Mouse (Mus musculus) left cerebral cortex, adult 2 months (tissue): ENCODE results near the gene Scin. TPM values are rescaled to one million over a fixed set of nuclear protein-coding genes. Genes with fewer than 3 reads are reported as not detected.

Source experiments
- DNase-seq, 2 experiments: peaks; one replicate each; pipeline ENCODE4 v3.0.0; 2021 to 2022; ENCODE audit warnings: low spot score in 2 of 2, mixed read lengths in 1 of 2; ENCODE audit errors: extremely low spot score in 1 of 2
- H3K27ac ChIP-seq: fragments of 200-600 bp; 2 replicates; pipeline ENCODE4 v1.8.1; 2022
- H3K4me3 ChIP-seq: fragments of 200-600 bp; 2 replicates; pipeline ENCODE4 v1.8.1; 2022
- CTCF ChIP-seq: fragments of 200-600 bp; IDR thresholded peaks from 2 replicates; pipeline ENCODE4 v1.8.1; 2022; ENCODE audit warnings: antibody characterized with exemption, mild to moderate bottlenecking, moderate library complexity
- intact Hi-C: fragments of 180-260 bp; cut with DNase I; formaldehyde crosslinking; loops from one replicate; pipeline ENCODE4 v1.15.1; 2025
- total RNA-seq, 2 experiments: library from RNA; stranded (reverse); gene quantifications; 2 replicates each; pipeline ENCODE4 v1.2.3; 2021

The Scin gene
- total RNA-seq, 2 experiments from 2014 or later: not detected

DNA sequence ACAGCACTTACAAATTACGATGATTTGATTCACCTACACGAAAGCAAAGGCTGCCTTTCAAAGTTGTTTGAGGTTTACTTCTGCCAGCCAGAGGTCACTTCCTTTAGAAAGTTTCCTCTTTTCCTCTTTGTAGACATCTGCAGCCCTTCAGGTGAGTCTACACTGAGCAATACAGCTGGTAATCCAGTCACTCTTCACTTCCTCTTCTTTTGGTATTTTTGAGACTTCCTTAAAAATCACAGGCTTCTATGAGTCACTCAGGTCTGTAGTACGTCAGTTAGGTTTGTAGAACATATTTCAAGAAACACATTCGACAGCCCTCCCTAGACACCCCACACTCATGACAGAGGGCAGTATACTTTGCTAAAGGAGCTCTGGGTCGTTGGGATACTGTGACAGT, 6.7 kb upstream of the Scin start:
- TF ChIP-seq CTCF: no peak

DNA sequence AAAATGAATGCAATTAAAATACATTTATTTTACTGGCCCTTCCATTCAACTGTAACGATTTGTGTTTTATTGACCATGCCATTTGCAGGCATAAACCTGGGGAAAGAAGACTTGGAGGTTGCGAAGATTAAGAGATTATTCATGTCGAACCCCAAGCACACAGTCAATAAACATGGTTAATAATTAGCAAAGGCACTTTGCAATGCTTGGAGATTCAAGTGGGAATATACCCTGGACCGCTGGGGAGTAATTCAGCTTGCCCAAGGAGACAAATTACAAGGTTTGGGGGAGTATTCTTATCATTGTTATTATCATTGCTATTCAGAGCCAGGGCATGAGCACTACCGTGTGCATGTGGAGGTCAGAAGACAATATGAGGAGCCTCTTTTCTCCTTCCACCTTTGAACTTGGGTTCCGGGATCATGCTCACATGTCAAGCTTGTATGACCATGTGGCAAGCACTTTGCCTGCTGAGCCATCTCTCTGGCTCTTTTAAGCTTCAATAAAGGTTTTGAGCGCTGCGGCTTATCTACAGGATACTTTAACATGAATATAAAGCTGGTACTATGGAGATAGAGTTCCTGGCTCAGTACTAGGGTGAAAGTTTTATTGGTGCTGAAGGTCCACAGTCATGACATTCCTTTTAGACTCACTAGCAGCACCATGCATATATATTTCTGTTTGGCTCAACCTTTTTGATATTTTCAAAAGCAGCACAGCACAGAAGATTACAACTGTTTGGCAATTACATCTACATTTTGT, 5.6 kb upstream of the Scin start:
- intact Hi-C loops: no loop called here
- no peak for DNase-seq
- Histone ChIP-seq H3K27ac (no peak overlapping the region), H3K4me3 (no peak overlapping the region)
- TF ChIP-seq CTCF: no peak

More for the DNA sequence above, 6.7 kb upstream of the Scin start:
- DNase-seq: no peak
- intact Hi-C loops: no loop called here
- no peak overlapping the region for H3K27ac ChIP-seq
- no peak overlapping the region for H3K4me3 ChIP-seq

DNA sequence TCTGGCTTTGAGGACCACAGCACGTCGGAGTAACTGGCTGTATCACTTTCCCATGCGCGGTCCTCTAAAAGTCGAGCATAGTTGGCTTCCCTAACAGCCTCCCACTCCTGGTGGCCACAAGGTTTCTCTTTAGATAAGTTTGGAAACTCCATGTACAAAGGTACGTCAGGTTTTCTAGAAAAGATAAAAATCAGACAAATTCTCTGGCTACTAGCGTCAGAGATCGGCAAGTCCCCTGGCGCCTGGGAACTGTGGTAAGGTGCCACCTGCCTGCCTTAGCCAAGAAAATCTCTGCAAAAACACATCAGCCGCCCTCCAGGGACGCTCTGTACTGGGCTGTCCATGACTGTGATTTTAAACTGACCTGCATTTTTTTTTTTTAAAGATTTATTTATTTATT, 501 bp upstream of the Scin start:
- no peak; the same call in 1 of the 2 replicates for TF ChIP-seq CTCF
- intact Hi-C loops: no loop called here
- no peak for DNase-seq
- H3K27ac ChIP-seq: no peak overlapping the region
- H3K4me3 ChIP-seq: no peak overlapping the region

DNA sequence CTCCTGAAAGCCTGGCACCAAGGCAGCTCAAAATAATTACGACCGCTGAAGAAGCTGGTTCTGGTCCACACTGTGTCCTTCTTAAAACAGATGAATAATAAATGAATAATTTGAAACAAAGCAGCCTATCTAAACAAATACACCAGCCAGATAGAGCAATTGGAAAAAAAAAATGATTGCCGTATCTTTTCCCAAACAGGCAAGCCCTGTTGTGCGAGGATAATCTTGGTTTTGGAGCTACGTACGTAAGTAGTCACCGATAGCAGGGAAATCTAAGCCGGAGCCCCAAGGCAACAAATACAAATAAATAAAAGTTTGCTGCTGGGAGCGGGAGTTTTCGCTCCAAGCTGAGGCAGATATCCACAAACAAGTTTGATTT, 845 bp downstream of the Scin start:
- DNase-seq: peak in 1 of 2 experiments; percentile 11
- intact Hi-C loops: no loop called here
- TF ChIP-seq CTCF: no peak
- H3K4me3 ChIP-seq: peak overlapping the region; percentile 18; the same call in 1 of the 2 replicates
- no peak overlapping the region for H3K27ac ChIP-seq

DNA sequence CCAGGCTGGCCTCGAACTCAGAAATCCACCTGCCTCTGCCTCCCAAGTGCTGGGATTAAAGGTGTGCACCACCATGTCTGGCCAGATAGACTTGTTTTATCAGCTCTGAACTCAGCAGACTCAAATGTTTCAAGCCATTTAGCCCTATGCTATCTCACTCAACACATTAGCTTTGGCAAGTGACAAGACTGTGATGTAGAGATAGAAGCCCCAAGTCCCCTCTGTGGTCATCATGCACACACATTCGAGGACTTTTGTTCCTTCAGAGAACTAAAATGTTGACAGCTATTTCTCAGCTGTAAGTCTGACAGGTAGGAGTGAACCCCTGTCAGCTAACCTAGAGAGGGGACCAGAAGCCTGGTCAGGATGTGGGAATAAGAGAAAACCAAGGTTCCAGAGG, 15.2 kb downstream of the Scin start:
- DNase-seq: no peak
- H3K4me3 ChIP-seq: no peak overlapping the region
- intact Hi-C loops: no loop called here
- H3K27ac ChIP-seq: no peak overlapping the region
- no peak for TF ChIP-seq CTCF

DNA sequence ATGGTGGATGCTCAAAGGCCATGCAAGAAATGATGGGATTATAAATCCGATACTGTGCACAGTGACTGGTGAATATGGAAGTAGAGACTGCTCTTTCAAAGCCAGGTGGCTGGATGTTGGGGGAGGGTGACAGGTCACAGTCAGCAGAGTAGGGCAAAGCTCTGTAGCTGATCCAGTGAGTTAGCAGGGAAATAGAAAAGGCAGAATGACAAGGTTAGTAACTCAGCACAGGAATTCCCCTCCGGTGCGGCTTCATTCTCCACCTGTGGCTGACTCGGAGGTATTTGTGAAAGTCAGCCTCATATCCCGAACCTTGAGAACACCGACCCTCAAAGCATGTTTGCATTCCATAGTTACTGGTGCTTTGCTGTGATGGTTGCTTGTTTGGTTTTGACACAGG, 17.0 kb downstream of the Scin start:
- intact Hi-C loops: no loop called here
- no peak overlapping the region for H3K27ac ChIP-seq
- H3K4me3 ChIP-seq: no peak overlapping the region
- no peak for DNase-seq
- TF ChIP-seq CTCF: no peak

DNA sequence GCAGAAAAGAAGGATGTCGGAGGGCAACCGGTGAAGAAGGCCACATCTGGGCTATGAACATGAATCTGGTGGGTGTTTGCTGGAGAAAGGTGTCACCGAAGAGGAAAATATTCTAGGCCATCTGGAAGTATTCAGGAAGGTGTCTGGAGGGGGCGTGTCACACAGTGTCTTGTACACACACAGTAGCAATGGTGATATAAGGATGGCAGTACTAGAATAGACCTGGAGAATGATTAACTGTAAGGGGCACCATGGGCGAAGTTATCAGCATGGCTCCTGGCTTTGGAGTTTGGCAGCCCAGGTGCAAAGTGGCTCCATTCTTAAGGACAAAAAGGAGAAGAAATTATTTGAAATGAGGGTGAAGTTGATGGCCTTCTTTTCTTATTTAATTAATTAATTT, 17.8 kb downstream of the Scin start:
- DNase-seq: no peak
- intact Hi-C loops: no loop called here

DNA sequence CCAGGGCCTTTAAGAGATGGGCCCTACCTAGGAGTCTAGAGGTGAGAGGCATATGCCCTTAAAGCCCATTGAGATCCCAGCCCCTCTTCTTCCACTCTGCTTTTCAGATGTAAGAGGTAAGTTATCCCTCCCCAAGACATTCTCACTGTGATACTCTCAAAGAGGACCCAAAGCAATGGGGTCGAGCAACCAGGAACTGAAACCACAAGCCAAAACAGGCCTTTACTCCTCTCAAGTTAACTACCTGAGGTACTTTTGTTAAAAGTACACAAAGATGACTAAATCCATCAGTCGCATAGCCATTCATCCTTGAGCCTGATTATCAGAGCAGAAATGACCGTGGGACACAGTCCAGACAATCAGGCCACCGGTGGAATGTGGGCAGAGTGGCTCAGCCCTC, 19.1 kb downstream of the Scin start:
- no peak for TF ChIP-seq CTCF
- no peak overlapping the region for H3K27ac ChIP-seq
- no peak overlapping the region for H3K4me3 ChIP-seq
- intact Hi-C loops: no loop called here
- DNase-seq: no peak

More for the DNA sequence above, 17.8 kb downstream of the Scin start:
- TF ChIP-seq CTCF: no peak
- H3K27ac ChIP-seq: no peak overlapping the region
- H3K4me3 ChIP-seq: no peak overlapping the region

DNA sequence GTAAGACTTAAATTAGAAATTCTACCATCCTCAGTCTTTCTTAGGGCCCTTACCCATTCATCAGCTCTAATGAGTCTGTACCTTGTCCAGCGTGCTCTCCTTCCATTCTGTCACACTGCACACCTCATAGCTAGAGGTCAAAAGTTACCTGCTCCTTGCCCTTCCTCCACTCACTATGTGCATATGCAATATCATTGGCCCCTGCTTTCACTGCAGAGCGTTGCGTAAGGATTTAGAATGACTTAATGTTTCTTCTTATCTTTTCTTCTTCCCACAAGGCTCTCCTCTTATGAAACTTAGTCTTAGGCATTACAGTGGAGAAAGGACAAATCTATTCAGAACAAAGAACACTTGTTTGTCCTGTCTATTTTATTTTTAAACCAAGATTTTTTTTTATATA, 20.0 kb downstream of the Scin start:
- intact Hi-C loops: no loop called here
- H3K4me3 ChIP-seq: no peak overlapping the region
- no peak for DNase-seq
- H3K27ac ChIP-seq: no peak overlapping the region
- TF ChIP-seq CTCF: no peak

DNA sequence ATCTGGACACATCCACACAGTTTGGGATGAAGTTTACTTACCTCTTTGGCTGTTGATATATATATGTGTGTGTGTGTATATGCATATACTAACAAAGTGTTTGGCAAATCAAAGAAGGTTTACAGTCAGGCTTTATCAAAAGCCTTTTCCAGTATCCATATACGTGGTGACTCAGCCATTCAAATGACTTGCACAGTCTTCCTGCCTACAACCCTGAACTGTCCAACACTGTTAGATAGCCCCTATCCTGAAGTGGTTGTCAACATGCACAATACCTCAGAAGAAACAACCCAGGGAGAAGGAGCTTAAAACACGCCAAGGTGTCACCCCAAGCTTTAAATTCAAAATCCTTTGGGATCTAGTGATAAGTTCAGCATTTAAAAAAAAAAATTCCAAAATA, 20.4 kb downstream of the Scin start:
- no peak overlapping the region for H3K4me3 ChIP-seq
- DNase-seq: no peak
- TF ChIP-seq CTCF: no peak
- H3K27ac ChIP-seq: no peak overlapping the region
- intact Hi-C loops: no loop called here

DNA sequence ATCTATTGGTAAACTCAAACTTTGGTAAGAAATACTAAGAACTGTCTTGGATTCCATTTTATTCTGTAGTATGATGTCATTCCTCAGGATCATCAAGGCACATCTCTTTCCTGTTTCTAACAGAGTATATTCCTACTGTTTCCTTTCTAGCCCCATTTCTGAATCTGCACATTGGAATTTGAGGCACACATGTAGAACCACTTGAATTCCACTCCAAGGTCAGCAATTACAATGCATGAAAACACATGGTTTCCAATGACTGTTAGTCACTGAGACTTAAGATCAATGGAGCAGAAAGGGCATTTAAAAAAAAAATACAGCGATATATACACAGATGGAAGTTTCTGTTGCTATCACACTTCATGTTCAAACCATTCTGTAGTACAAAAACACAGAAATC, 24.8 kb downstream of the Scin start:
- intact Hi-C loops: no loop called here
- H3K4me3 ChIP-seq: no peak overlapping the region
- DNase-seq: no peak
- no peak for TF ChIP-seq CTCF
- no peak overlapping the region for H3K27ac ChIP-seq

DNA sequence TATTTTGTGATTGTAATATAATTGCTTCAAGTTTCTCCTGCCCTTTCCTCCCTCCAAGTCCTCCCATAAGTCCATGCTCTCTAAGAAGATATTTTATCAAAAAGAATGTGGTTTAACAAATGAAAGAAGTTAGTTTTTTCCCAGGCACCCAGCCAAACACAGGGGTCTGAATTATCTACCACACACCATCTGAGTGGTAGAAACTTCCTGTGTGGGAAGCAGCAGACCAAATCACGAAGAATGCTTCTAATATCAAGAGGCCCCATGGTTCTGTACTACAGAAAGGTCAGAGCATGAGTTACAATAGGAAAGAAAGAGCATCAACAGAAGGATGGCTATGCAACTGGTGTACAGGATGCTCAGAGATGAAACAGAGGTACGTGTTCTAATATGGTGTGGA, 25.9 kb downstream of the Scin start:
- no peak for TF ChIP-seq CTCF
- Histone ChIP-seq H3K4me3 (no peak overlapping the region), H3K27ac (no peak overlapping the region)
- intact Hi-C loops: no loop called here
- DNase-seq: no peak

DNA sequence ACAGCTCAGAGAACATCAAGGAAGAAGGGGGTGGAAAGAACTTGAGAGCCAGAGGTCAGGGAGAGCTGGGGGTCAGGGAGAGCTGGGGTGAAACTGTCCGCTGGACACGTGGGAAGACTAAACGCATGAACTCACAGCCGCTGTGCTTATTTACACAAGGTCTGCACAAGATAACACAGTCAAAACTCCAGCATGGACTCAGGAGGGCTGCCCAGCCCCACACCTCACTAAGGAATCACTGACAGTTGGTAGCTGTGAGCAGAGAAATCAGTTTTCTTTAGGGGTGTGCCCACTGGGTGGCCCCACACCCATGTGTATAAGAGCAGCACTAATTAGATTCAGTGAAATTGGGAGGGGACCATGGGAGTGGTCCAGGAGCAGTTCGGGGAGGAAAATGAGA, 27.2 kb downstream of the Scin start:
- no peak for DNase-seq
- intact Hi-C loops: no loop called here
- no peak for TF ChIP-seq CTCF
- no peak overlapping the region for H3K27ac ChIP-seq
- no peak overlapping the region for H3K4me3 ChIP-seq

DNA sequence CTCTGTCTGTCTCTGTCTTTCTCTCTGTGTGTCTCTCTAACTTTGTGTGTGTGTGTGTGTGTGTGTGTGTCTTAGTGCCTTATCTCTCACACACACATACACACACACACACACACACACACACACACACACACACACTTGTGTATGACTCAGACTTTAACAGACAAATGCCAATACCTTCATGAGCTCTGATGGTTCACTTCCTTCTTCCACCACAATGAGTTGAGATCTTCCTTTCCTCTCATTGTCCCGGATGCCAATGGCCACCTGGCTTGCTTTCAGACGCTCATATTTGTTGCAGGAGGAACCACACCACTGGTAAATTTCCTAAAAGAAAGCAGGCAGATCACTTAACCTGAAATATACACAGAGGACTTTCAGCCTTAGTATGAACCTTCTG, 29.3 kb downstream of the Scin start:
- Histone ChIP-seq H3K4me3 (no peak overlapping the region), H3K27ac (no peak overlapping the region)
- no peak for TF ChIP-seq CTCF
- no peak for DNase-seq
- intact Hi-C loops: no loop called here
